Mouse (Mus musculus) kidney, adult 2 months (tissue): Measurements from ENCODE around the gene Dnah7b. TPM values are rescaled to one million over a fixed set of nuclear protein-coding genes. Genes with fewer than 3 reads are reported as not detected.
"Not testable (repeated sequence)": the region's sequence is repeated elsewhere in the genome, so short reads cannot be mapped to it uniquely, and the experiment has no call there.

Source experiments
- DNase-seq: peaks from one replicate; pipeline ENCODE4 v3.0.0; 2021
- H3K27ac ChIP-seq: fragments of 200-500 bp; 2 replicates; pipeline ENCODE4 v1.5.1; 2012; ENCODE audit warnings: low read depth, low read length, control low read depth, inconsistent platforms; ENCODE audit not compliant: insufficient read depth
- H3K27me3 ChIP-seq: fragments of 200-500 bp; replicated peaks from 2 replicates; pipeline ENCODE4 v1.6.1; 2012; ENCODE audit warnings: mild to moderate bottlenecking, moderate library complexity, low read length, inconsistent platforms; ENCODE audit not compliant: control insufficient read depth, insufficient read depth
- H3K36me3 ChIP-seq: fragments of 200-500 bp; 2 replicates; pipeline ENCODE4 v1.6.1; 2012; ENCODE audit warnings: mild to moderate bottlenecking, moderate library complexity, low read length, inconsistent platforms; ENCODE audit not compliant: control insufficient read depth, insufficient read depth
- H3K4me1 ChIP-seq: fragments of 200-500 bp; 2 replicates; pipeline ENCODE4 v1.6.1; 2011; ENCODE audit warnings: low read length; ENCODE audit not compliant: control insufficient read depth, insufficient read depth
- H3K4me3 ChIP-seq: fragments of 200-500 bp; 2 replicates; pipeline ENCODE4 v1.5.1; 2011; ENCODE audit warnings: mild to moderate bottlenecking, low read depth, low read length, control low read depth; ENCODE audit not compliant: insufficient read depth
- CTCF ChIP-seq: fragments of 200-500 bp; conservative IDR thresholded peaks from 2 replicates; pipeline ENCODE4 v1.5.1; 2011; ENCODE audit warnings: low read depth, mild to moderate bottlenecking, control low read depth, low read length, moderate library complexity, mixed read lengths; ENCODE audit not compliant: insufficient read depth, insufficient read length
- POLR2A ChIP-seq: fragments of 200-500 bp; IDR thresholded peaks from one replicate; pipeline ENCODE4 v1.6.1; 2011; ENCODE audit warnings: low read depth, low read length, control low read depth
- WGBS: fragments of 180-500 bp; shearing (Covaris S2); methylation state at CpG from one replicate; pipeline ENCODE4 v1.1.7; 2018; 5-methylcytosine and 5-hydroxymethylcytosine counted together
- polyA plus RNA-seq: library from polyadenylated mRNA; depleted of rRNA; stranded (reverse); fragments of >200 nt; gene quantifications from 2 replicates; pipeline ENCODE4 v1.2.3, GENCODE M21; 2012

Gene Dnah7b
- polyA plus RNA-seq, 1 experiment, result 4.1 TPM

DNA sequence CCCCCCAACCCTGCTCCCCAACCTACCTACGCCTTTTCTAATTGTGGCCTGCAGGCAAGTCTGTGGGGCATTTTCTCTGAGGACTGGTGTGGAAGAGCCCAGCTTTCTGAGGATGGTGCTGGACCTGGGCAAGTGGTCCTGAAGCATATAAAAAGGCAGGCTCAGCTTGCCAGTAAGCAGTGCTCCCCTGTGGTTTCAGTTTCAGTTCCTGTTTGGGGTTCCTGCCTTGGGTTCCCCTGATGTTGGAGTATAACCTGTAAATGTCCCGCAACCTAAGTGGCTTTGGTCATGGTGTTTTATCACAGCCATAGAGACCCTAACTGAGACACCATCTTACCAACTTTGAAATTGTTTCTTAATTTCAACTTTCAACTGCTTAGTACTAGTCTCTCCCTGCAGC lies 11.8 kb downstream of the Dnah7b start:
- H3K4me1 ChIP-seq, result no peaks in the 10 kb centered on the region
- TF ChIP-seq CTCF (no peak), POLR2A (no peak)
- H3K4me3 ChIP-seq, result no peak overlapping the region
- 90% methylated on average over 2 of the region's 2 CpGs for WGBS
- H3K27me3 ChIP-seq, result no peaks in the 10 kb centered on the region
- no peaks in the 10 kb centered on the region for H3K36me3 ChIP-seq
- DNase-seq, result no peak
- no peak overlapping the region for H3K27ac ChIP-seq

DNA sequence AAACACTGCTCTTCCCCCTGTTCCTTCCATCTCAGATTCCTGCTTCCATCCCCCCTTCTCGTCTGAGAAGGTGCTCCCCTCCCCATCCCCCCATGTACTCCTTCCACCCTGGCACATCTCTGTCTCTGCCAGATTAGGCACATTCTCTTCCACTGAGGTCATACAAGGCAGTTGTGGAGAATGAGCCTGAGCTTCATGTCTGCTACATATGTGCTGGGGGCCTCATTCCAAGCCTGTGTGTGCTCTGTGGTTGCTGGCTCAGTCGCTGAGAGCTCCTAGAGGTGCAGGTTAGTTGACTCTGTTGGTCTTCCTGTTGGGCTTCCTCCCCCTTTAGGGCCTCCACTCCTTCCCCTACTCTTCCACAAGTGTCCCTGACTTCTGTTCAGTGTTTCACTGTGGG lies 34.4 kb downstream of the Dnah7b start:
- Histone ChIP-seq H3K36me3 (no peaks in the 10 kb centered on the region), H3K4me1 (no peaks in the 10 kb centered on the region), H3K27ac (no peak overlapping the region), H3K4me3 (no peak overlapping the region), H3K27me3 (no peaks in the 10 kb centered on the region)
- TF ChIP-seq POLR2A (no peak), CTCF (no peak)
- no peak for DNase-seq
- WGBS, result 79% methylated on average over 2 of the region's 2 CpGs

DNA sequence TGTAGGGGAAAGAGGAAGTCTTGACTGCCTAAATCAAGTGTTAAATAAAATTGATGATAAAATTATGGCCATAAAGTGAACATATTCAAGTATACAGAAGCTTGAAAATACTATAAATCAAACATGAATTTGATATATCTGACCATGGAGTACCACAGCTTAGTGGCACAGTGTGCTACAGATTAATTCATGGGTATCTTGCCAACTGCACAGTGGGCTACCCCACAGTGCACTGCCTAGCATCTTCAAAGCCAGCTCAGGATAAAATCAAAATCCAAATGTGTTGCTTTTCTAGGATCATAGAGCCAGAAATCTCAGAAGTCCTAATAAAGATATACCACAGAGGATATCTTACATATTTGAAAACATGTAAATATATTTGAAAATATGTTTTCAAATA lies 46.5 kb downstream of the Dnah7b start:
- H3K4me3 ChIP-seq, H3K27me3 ChIP-seq, DNase-seq: not testable (repeated sequence)

DNA sequence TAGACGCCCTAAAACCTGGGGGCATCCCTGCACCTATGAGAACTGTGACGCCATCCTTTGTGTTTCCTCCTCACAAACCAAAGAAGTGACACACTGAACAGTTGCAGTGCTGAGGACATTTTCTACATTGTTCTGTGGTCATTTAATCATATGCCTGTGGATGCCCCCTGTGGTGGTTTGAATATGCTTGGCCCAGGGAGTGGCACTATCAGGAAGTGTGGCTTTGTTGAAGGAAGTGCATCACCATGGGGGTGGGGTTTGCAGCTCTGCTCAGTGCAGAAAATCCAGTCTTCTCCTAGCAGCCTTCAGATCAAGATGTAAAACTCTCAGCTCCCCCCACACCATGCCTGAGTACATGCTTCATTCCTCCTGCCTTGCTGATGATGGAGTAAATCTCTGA lies 51.1 kb downstream of the Dnah7b start:
- not testable (repeated sequence) for H3K4me1 ChIP-seq, H3K36me3 ChIP-seq, H3K4me3 ChIP-seq, H3K27me3 ChIP-seq, DNase-seq, H3K27ac ChIP-seq
- WGBS, result 92% methylated on average over 2 of the region's 2 CpGs

More for the DNA sequence above, 46.5 kb downstream of the Dnah7b start:
- H3K36me3 ChIP-seq, H3K27ac ChIP-seq, H3K4me1 ChIP-seq: not testable (repeated sequence)

DNA sequence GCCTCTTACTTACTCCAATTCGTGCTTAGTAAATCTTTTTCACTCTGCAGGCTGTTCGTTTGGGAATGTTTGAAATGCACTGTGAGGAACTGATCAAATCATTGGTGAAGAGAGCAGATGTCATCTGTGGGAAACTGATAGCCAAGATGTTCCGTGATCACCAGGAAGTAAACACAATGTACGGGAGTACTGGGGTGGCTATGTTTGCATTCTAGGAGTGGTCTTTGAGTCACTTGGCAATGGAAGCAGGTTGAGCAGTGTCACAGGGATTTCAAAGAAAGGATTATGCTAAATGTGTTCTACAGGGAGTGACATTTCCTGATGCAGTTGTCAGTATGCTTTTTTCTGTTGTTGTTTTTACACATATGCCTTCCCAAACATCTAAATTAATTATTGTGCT lies 61.9 kb downstream of the Dnah7b start:
- WGBS, result 59% methylated on average over 4 of the region's 4 CpGs
- Histone ChIP-seq H3K4me3 (no peak overlapping the region), H3K27ac (no peak overlapping the region), H3K27me3 (no peaks in the 10 kb centered on the region), H3K36me3 (no peaks in the 10 kb centered on the region), H3K4me1 (no peaks in the 10 kb centered on the region)
- TF ChIP-seq POLR2A (no peak), CTCF (no peak)
- no peak for DNase-seq

DNA sequence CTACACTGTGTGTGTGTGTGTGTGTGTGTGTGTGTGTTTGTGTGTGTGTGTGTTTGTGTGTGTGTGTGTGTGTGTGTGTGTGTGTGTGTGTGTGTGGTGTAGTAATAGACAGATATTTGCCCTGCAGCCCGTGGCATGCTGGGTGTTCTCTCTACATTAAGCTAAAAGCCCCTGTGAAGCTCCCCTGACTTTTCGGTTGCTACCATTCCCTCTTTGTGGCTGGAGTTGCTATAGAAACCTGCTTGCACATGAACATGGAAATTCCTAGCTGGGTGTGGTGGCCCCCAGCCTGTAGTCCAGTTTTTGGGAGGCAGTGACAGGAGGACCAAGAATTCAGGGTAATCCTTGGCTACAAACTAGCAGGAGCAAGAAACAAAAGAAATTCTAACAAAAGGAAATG lies 130.7 kb downstream of the Dnah7b start:
- not testable (repeated sequence) for H3K4me1 ChIP-seq, DNase-seq, H3K4me3 ChIP-seq, H3K27me3 ChIP-seq, H3K36me3 ChIP-seq, H3K27ac ChIP-seq
- 83% methylated on average over 2 of the region's 2 CpGs for WGBS

DNA sequence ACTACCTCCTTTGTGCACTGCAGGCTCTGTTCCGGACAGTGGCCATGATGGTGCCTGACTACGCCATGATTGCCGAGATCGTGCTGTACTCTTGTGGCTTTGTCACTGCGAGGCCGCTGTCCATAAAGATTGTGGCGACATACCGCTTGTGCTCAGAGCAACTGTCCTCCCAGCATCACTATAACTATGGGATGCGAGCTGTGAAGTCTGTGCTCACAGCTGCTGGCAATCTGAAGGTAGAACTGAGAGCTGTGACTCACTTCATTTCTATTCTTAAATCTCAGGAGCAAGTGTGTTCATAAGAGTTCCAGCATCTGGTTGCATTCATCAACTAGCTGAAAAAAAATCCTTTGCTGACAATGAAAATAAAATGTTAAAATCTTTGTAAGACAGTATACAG lies 135.1 kb downstream of the Dnah7b start:
- H3K4me3 ChIP-seq, DNase-seq, H3K27ac ChIP-seq, H3K4me1 ChIP-seq, H3K36me3 ChIP-seq, H3K27me3 ChIP-seq: not testable (repeated sequence)
- WGBS, result 95% methylated on average over 9 of the region's 9 CpGs

DNA sequence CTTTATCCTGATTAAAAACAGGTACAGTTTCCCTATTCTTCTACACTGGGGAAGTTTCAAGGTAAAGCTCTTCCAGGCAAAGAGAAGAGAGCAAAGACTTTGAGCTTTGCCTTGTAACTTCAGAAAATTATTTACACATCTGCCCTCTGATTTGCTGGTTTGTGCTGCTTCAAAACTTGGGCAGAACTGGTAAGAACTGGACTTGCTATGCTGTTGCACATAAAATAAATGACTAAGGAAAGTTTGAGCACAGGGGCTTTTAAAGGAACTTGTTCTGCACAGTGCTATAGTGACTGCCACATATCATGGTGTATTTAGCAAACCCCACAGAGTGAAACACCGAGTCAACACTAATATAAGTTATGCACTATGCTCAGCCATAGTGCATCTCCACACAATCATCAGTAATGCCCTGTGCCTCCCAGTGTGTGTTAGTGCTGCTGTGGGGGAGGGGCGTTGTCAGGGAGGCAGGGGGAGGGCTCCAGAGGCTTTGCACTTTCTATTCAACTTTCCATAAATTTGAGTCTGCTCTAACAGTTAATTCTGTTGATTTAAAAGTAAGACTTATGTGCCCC lies 144.0 kb downstream of the Dnah7b start:
- WGBS, result 44% methylated on average over 2 of the region's 2 CpGs
- peak; percentile 59 for DNase-seq
- H3K27ac ChIP-seq, H3K36me3 ChIP-seq, H3K4me3 ChIP-seq, H3K27me3 ChIP-seq, H3K4me1 ChIP-seq: not testable (repeated sequence)

DNA sequence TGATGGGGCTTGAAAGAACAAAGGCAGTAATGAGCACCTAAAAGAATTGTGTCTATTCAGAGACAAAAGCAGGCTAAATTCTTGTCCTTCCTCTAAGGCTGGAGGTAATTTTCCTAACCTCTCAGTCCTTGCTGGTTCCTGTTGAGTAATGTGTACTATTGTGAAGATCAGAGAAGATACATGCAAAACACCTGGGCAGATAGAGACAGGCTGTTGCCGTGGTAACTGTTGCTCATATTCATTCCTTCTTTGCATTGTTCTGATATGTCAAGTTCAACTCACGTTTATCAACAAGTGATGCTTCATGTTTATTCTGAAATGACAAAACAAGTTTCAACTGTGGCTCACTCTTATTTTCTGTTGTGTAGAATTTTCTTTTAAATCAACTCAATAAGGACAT lies 156.6 kb downstream of the Dnah7b start:
- H3K4me1 ChIP-seq, DNase-seq, H3K27me3 ChIP-seq, H3K36me3 ChIP-seq, H3K27ac ChIP-seq, H3K4me3 ChIP-seq: not testable (repeated sequence)
- WGBS, result 87% methylated on average over 2 of the region's 2 CpGs

DNA sequence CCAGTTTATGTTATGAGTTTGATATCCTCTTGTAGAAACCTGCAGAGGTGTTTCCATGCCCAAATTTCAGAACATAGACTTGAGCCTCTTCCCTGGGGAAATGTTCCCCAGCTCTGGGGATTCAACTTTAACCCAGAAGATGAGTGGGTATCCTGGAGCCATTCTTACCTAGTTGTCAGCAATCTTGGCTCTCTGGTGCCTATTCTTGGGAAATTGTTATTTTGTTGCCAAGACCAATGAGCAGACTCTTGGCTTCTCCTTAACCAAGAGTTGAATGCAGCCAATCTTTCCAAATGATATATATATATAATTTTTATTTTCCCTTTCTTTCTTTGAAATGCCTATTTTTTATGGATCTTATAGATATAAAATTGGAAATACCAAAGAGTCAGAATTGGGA lies 160.0 kb downstream of the Dnah7b start:
- not testable (repeated sequence) for H3K27me3 ChIP-seq, H3K4me3 ChIP-seq, H3K27ac ChIP-seq, H3K36me3 ChIP-seq, H3K4me1 ChIP-seq, DNase-seq

DNA sequence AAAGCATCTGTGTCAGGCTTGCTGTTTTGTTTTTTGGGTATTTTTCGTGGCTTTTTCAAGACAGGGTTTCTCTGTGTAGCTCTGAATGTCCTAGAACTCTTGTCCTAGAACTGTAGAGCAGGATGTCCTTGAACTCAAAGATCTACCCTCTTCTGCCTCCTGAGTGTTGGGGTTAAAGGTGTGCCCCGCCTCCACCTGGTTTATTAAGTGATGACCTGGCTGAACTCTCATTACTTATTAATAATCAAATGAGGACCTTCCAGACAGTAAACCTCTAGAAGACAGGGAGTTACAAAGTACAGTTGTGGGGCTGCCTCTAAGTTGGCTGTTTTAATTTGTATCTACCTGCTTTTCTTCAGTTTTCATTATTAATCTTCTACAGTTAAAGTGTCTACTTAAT lies 202.7 kb downstream of the Dnah7b start:
- H3K4me1 ChIP-seq, H3K27me3 ChIP-seq, H3K4me3 ChIP-seq, H3K27ac ChIP-seq, H3K36me3 ChIP-seq: not testable (repeated sequence)
- 62% methylated on average over 2 of the region's 2 CpGs for WGBS
- peak; percentile 54 for DNase-seq
